Mouse (Mus musculus) liver, embryonic 14.5 days (tissue): Measurements from ENCODE around the gene Pde8a.

ENCODE experiments used
- CTCF ChIP-seq: IDR thresholded peaks from 2 replicates; pipeline ENCODE4 v1.5.1; 2016; ENCODE audit warnings: antibody characterized with exemption, low read depth, control low read depth
- EP300 ChIP-seq: IDR thresholded peaks from 2 replicates; pipeline ENCODE4 v1.6.1; 2016; ENCODE audit warnings: antibody characterized with exemption, low read depth

DNA sequence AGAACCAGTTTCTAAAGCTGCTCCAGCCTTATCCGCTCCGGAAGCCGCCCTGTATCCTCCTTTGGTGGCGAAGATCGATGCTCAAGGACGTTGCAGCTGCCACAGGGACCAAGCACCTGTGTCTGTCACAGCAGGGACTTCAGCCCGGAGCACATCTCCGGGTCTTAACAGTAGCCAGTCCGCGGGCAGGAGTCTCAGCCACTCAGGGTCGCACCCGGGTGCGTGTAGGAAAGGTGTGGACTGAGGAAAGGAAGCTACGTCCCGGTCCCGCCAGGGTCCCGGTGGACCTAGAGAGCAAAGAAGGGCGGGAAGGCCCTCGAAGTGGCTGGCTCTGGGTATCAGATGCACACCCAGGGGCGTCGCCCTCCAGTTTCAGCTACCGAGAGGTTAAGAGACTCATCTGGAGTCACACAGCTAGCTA lies 1.1 kb upstream of the Pde8a start:
- TF ChIP-seq EP300 = no peak
- no peak for TF ChIP-seq CTCF
